Mouse (Mus musculus): ENCODE results near the gene Rgl1. TPM values are rescaled to one million over a fixed set of nuclear protein-coding genes. Genes with fewer than 3 reads are reported as not detected.

The Rgl1 gene
- total RNA-seq (2015): 1.7 and 3.0 TPM in 2 replicates
- total RNA-seq (2017): 2.9 TPM in 2 replicates

GRCm38 (mm10) chr1:152766032-152766772 lies at the start of gene Rgl1, which contains the start of gene Arpc5:
Gene Rgl1, minus strand, starts transcription at chr1:152766351.
Gene Arpc5, plus strand, starts transcription at chr1:152766542.
- peak; percentile 87 for ATAC-seq (ENCODE audit: poor library complexity, severe bottlenecking)

GRCm38 (mm10) chr1:152815265-152815701 lies 49.1 kb upstream of the Rgl1 start:
- peak; percentile 29; the same call in 1 of the 2 replicates for ATAC-seq (ENCODE audit: poor library complexity, severe bottlenecking)

- peak; percentile 41 for ATAC-seq (ENCODE audit: poor library complexity, severe bottlenecking)
Measured at GRCm38 (mm10) chr1:152810533-152811439, 44.6 kb upstream of the Rgl1 start.

- peak; percentile 20 for ATAC-seq (ENCODE audit: poor library complexity, severe bottlenecking)
Measured at GRCm38 (mm10) chr1:152809541-152810252, 43.5 kb upstream of the Rgl1 start.

GRCm38 (mm10) chr1:152808392-152808680 lies 42.2 kb upstream of the Rgl1 start:
- no peak for ATAC-seq (ENCODE audit: poor library complexity, severe bottlenecking)

GRCm38 (mm10) chr1:152807619-152808391 lies 41.7 kb upstream of the Rgl1 start:
- ATAC-seq (ENCODE audit: poor library complexity, severe bottlenecking): peak; percentile 63

GRCm38 (mm10) chr1:152804907-152805306 lies 38.8 kb upstream of the Rgl1 start:
- peak; percentile 38 for ATAC-seq (ENCODE audit: poor library complexity, severe bottlenecking)

GRCm38 (mm10) chr1:152800633-152801176 lies 34.6 kb upstream of the Rgl1 start:
- ATAC-seq (ENCODE audit: poor library complexity, severe bottlenecking): no peak

- ATAC-seq (ENCODE audit: poor library complexity, severe bottlenecking): 0 out of 2 replicates have a peak, but pooled peaks have one; percentile 20
Measured at GRCm38 (mm10) chr1:152799897-152800296, 33.7 kb upstream of the Rgl1 start, which contains the start of gene Ncf2. Gene Ncf2, plus strand, starts transcription at chr1:152800194.

GRCm38 (mm10) chr1:152798125-152798524 lies 32.0 kb upstream of the Rgl1 start:
- peak; percentile 95 for ATAC-seq (ENCODE audit: poor library complexity, severe bottlenecking)

- ATAC-seq (ENCODE audit: poor library complexity, severe bottlenecking): peak; percentile 66
Measured at GRCm38 (mm10) chr1:152796683-152797263, 30.6 kb upstream of the Rgl1 start.

GRCm38 (mm10) chr1:152795688-152796255 lies 29.6 kb upstream of the Rgl1 start:
- no peak for ATAC-seq (ENCODE audit: poor library complexity, severe bottlenecking)

GRCm38 (mm10) chr1:152793495-152794130 lies 27.5 kb upstream of the Rgl1 start:
- no peak for ATAC-seq (ENCODE audit: poor library complexity, severe bottlenecking)

- ATAC-seq (ENCODE audit: poor library complexity, severe bottlenecking): no peak
Measured at GRCm38 (mm10) chr1:152792736-152793494, 26.8 kb upstream of the Rgl1 start.

- ATAC-seq (ENCODE audit: poor library complexity, severe bottlenecking): no peak
Measured at GRCm38 (mm10) chr1:152791269-152791668, 25.1 kb upstream of the Rgl1 start.

- ATAC-seq (ENCODE audit: poor library complexity, severe bottlenecking): no peak
Measured at GRCm38 (mm10) chr1:152790821-152791220, 24.7 kb upstream of the Rgl1 start.

- peak; percentile 71 for ATAC-seq (ENCODE audit: poor library complexity, severe bottlenecking)
Measured at GRCm38 (mm10) chr1:152790254-152790653, 24.1 kb upstream of the Rgl1 start.

- no peak for ATAC-seq (ENCODE audit: poor library complexity, severe bottlenecking)
Measured at GRCm38 (mm10) chr1:152788121-152788660, 22.0 kb upstream of the Rgl1 start.

All from megakaryocyte, adult 5-6 weeks (primary cell).